Mouse (Mus musculus): ENCODE results near the gene Cst10. TPM values are rescaled to one million over a fixed set of nuclear protein-coding genes. Genes with fewer than 3 reads are reported as not detected.

Gene Cst10
- not detected in 2 replicates for polyA plus RNA-seq (2015; fragmentation: Nextera tagmentation; extraction: Ambion mirVana)

DNA sequence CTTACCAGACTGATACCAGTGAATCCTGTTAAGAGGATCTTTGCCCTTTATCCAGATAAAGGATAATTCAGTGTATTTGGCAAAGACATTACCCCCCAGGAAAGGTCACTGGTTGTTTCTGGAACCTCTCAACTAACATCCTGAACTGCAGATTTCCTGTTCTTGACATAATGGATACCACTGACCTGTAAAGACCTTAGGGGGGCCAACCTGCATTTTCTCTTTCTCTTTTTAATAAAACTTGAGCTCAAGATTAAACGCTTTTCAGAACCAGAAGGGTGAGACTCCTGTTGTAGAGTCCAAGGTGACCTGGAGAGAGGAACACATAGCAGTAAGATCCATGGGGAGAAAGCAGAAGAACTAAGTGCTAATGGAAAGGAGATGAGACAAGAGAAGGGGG, at the start of gene Cst10:
Gene Cst10, plus strand, starts transcription at position 301 of the 400 bp plus-strand sequence.
- Histone ChIP-seq H3K9ac (no peak within 1 kb of the TSS), H3K27ac (no peak within 1 kb of the TSS), H3K4me3 (no peak within 1 kb of the TSS), H3K27me3 (no peaks in the 10 kb centered on the region), H3K36me3 (ENCODE audit: poor library complexity, severe bottlenecking) (no peaks in the 10 kb centered on the region), H3K9me3 (replicated peaks) (no peaks in the 10 kb centered on the region), H3K4me1 (no peaks in the 10 kb centered on the region), H3K4me2 (no peak within 1 kb of the TSS)
- ATAC-seq: no peak
- WGBS: 89% methylated on average over 1 of the region's 1 CpGs

DNA sequence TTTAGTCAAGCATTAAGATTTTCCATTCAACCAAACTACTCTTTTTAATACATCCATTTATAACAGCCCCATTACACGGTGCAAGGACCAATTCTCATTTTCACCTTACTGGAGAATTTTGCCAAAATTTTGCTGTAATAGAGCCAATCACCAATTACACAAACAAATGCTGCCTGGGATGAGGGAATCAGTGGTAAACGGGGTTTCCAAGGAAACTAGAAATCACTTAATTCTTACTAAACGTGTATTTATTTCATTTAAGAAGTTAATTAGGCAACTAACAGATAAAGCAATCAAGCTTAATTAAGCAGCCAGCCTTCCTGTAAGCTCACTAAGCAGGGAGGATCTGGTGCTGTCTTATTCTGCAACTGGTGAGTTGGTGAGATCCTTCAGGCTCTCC, 11.9 kb upstream of the Cst10 start:
- no peaks in the 10 kb centered on the region for H3K27me3 ChIP-seq
- no peak overlapping the region for H3K9ac ChIP-seq
- no peaks in the 10 kb centered on the region for H3K9me3 ChIP-seq (replicated peaks)
- no peak overlapping the region for H3K27ac ChIP-seq
- H3K4me2 ChIP-seq: no peak overlapping the region
- 25% methylated on average over 3 of the region's 3 CpGs for WGBS
- no peak overlapping the region for H3K4me3 ChIP-seq
- no peaks in the 10 kb centered on the region for H3K4me1 ChIP-seq
- peak; percentile 43; the same call in 1 of the 2 replicates for ATAC-seq
- no peaks in the 10 kb centered on the region for H3K36me3 ChIP-seq (ENCODE audit: poor library complexity, severe bottlenecking)

DNA sequence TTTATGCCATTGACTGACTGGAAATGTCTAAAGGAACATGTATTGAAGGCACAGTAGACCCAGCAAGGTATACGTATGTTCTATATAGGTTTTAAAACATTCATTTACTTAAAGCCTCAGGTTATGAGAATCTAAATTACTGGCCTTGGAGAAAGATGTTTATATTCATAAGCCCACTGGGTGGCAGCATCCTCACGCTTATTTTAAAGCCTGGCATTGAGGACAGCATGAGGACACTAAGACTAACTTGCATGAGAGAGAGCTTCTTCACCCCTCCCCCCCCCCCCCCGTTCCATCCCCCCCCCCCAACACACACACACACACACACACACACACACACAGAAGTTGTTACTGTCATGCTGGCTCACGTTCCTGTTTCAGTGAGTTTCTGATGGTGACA, 17.7 kb downstream of the Cst10 start:
- no peaks in the 10 kb centered on the region for H3K36me3 ChIP-seq (ENCODE audit: poor library complexity, severe bottlenecking)
- no peak overlapping the region for H3K4me3 ChIP-seq
- H3K9me3 ChIP-seq (replicated peaks): no peaks in the 10 kb centered on the region
- no peak overlapping the region for H3K4me2 ChIP-seq
- H3K27ac ChIP-seq: no peak overlapping the region
- 31% methylated on average over 3 of the region's 4 CpGs for WGBS
- peak; percentile 78 for ATAC-seq
- no peaks in the 10 kb centered on the region for H3K4me1 ChIP-seq
- no peaks in the 10 kb centered on the region for H3K27me3 ChIP-seq
- no peak overlapping the region for H3K9ac ChIP-seq

Data from forebrain, embryonic 13.5 days (tissue).